Mouse (Mus musculus) heart, postnatal 10 days (tissue): Measurements from ENCODE around the gene Mrvi1. TPM values are rescaled to one million over a fixed set of nuclear protein-coding genes. Genes with fewer than 3 reads are reported as not detected.

Experiments used
- DNase-seq, 2 experiments: peaks; one replicate each; pipeline ENCODE4 v3.0.0; 2021
- intact Hi-C: fragments of 180-260 bp; cut with DNase I; formaldehyde crosslinking; loops from one replicate; pipeline ENCODE4 v1.15.1; 2025
- total RNA-seq, 2 experiments: library from RNA; stranded (reverse); gene quantifications; 2 replicates each; pipeline ENCODE4 v1.2.3; 2021

Gene Mrvi1
- total RNA-seq, 2 experiments from 2014 or later: 13.5 to 15.5 TPM

DNA sequence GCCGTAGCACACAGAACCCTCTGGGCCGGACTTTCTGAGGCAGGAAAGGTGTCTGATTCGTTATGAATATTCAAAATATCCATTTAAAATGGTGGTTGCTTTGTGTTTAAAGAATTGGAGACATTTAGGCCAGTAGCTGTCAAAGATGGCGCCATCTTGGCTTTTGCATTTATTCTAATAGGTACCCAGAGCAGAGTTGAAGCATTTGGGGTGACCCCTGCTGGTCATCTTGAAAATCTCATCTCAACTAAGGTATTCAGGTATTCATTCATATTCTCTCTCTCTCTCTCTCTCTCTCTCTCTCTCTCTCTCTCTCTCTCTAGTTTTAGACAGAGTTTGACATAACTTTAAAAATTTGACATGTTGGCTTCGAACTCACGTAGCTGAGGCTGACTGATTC, 35.5 kb downstream of the Mrvi1 start:
- intact Hi-C loops: loop anchor here (5.0 kb wide), 1 partner anchor 71 kb away; no protein-coding TSS in a partner anchor
- DNase-seq: no peak

- DNase-seq: no peak
- intact Hi-C loops: loop anchor here (5.0 kb wide), 1 partner anchor 222 kb away; no protein-coding TSS in a partner anchor
These were observed 37.9 kb downstream of the Mrvi1 start for GRCm38 (mm10) chr7:110944321-110944720.

DNA sequence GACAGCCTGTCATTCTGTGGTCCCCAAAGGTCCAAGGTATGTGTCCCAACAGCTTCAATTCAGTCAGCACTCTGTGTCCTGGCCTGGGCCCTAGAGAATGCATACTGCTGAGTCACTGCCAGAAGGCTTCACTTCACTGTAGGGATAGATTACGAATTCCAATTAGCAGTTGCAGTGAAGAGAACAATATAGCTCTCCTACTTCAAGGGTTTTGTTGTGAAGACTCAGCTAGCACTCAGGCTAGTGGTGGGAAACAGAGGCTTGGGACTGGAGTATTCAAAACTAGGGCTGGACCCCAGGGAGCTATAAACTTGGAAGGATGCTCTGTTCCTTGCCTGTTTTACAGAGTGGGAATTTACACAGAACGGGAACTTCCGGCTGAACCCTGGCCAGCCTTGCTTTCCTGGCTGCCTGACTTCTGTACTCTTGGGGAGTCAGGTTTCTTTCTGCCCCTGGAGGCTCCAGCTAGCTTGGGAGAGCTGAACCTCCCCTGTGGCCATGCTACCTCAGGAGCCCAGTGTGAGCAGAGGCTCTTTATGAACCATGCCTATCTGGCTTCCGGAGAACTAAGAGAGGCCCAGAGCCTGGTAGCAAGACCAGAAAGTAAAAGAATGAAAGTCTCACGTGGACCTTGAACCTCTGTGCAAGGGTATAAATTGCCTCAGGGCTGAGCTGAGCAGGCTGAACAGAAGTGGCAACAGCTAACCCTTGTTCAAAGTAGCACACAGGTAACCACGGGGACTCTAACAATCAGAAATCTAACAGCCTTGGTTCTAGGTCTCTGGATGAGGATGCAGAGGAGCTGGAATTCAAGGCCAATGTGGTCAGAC, 40.3 kb downstream of the Mrvi1 start:
- intact Hi-C loops: loop anchor here (5.0 kb wide), 1 partner anchor 220 kb away; no protein-coding TSS in a partner anchor

DNA sequence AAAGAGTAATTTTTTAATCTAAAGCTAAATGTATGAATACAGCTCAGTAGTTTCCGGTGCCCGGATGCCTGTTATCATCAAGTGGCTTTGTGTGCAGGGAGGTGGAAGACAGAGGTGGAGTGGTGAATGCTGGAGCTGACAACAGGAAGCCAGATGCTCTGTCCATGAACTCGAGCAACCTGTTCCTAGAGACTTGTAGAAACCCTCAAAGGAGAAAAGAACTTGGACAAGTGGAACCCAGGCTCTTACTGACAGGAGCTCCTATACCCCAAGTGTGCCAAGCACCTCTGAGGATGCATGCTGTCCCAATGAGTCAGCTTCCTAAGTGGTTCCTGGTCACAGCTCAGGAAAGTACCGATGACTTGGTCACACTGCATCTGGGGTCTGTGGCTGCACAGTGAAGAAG, 41.1 kb downstream of the Mrvi1 start:
- intact Hi-C loops: loop anchor here (5.0 kb wide), 1 partner anchor 219 kb away; no protein-coding TSS in a partner anchor
- no peak for DNase-seq

More for the DNA sequence above, 40.3 kb downstream of the Mrvi1 start:
- peak; percentile 61 to 65 for DNase-seq

DNA sequence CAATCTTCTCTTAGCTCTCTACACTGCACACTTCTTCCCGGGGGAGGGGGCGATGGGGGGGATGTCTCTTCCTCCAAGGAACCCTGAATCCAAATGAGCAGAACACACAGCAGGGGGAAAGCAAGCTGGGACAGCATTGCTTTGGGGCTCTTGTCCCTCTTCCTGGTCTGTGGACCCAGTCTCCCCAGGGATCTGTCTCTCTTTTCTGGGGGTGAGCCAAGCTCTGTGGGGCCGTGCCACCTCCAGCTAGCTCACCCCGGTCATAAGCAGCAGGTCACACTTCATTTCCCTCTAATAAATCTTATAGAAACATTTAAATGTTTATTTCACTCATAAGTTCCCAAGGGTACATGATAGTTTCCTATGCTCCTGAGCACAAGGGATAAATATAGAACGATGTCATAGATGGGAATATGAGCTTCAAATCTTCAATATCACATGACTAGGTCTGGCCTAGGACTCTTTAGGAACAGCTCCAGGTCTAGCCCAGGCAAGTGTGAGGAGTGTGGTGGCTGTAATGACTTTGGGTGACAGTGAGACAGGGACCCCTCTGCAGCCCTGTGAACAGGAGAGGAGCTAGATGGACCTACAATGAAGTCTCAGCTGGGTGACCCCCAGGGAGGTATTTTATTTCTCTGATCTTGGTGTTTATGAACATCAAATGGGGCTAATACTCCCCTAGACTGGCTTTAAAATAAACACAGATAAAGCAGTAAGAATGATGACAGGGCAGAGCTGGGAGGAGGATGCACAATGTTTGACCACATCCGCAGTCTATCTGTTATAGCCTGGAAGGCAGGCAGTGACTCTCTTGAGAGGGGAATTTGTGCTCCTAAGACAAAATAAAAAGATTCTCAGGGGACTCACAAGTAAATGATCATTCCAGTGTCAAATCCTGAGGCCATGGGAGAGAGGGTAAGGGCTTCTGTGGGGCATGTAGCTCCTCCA, 46.2 kb downstream of the Mrvi1 start:
- DNase-seq: no peak
- intact Hi-C loops: no loop called here

GRCm38 (mm10) chr7:110933999-110934398, 48.3 kb downstream of the Mrvi1 start:
- intact Hi-C loops: no loop called here
- DNase-seq: no peak

DNA sequence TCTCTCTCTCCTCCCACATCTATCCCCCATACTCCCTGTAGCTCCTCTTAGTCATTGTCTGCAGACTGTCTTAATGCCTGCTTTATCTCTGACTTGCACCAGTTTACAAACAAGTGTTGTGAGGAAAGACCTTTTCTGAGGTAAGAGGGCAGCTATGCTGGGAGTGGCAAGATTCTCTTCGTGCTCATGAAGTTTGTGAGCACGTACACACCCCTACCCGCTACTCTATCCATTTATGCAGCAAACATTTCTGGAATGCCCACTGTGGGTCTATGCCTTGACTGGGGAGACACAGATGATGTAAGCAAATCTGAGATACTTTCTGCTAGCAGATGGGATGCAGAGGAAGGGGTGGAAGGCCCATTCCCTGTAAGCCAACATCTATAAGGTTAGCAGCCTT, 48.9 kb downstream of the Mrvi1 start:
- intact Hi-C loops: no loop called here

GRCm38 (mm10) chr7:110930118-110930854, 52.0 kb downstream of the Mrvi1 start:
- DNase-seq: peak; percentile 71 to 73
- intact Hi-C loops: loop anchor here (1.0 kb wide), 1 partner anchor 114 kb away; no protein-coding TSS in a partner anchor

More for the DNA sequence above, 48.9 kb downstream of the Mrvi1 start:
- DNase-seq: no peak

DNA sequence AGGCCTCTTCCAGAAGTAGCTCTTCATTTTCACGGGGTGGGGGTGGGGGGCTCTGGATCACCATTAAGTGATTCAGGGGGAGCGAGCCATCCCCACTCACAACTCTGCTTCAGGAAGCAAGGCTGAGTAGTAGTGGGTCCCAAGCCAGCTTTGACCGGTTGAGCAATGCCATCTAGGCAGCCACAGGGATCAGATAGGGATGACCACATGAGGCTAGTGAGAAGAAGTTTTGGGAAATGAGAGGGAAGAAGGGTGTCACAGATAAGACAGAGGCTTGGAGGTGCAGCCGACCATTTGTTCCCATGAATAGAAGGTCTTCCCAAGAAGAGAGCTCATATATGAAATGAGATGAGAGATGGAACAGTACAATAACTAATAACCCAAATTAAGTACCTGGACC, 55.7 kb downstream of the Mrvi1 start:
- intact Hi-C loops: no loop called here
- no peak for DNase-seq

- intact Hi-C loops: no loop called here
- peak in 1 of 2 experiments; percentile 35 for DNase-seq
These were observed 61.7 kb downstream of the Mrvi1 start for GRCm38 (mm10) chr7:110920331-110921261.

GRCm38 (mm10) chr7:110919721-110920120, 62.5 kb downstream of the Mrvi1 start:
- intact Hi-C loops: no loop called here

GRCm38 (mm10) chr7:110915913-110916312, 66.3 kb downstream of the Mrvi1 start:
- no peak for DNase-seq
- intact Hi-C loops: no loop called here

More at GRCm38 (mm10) chr7:110919721-110920120, 62.5 kb downstream of the Mrvi1 start:
- DNase-seq: no peak

GRCm38 (mm10) chr7:110914531-110914930, 67.7 kb downstream of the Mrvi1 start:
- no peak for DNase-seq
- intact Hi-C loops: no loop called here

DNA sequence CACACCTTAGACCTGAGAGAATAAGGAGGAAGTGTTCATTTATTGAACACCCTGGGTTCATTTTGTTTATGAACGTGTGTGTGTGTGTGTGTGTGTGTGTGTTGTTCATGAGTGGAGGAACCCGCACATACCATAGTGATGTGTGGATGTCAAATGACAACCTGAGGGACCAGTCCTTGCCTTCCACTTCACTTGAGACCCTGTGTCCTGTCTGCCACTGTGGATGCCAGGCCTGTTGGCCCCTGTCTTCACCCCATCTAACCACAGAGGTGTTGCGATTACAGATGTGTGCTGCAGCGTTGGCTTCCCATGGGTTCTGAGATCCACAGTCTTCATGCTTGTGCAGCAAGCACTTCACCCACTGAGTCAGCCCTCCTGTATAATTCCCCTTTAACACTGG, 68.5 kb downstream of the Mrvi1 start:
- DNase-seq: no peak
- intact Hi-C loops: no loop called here

DNA sequence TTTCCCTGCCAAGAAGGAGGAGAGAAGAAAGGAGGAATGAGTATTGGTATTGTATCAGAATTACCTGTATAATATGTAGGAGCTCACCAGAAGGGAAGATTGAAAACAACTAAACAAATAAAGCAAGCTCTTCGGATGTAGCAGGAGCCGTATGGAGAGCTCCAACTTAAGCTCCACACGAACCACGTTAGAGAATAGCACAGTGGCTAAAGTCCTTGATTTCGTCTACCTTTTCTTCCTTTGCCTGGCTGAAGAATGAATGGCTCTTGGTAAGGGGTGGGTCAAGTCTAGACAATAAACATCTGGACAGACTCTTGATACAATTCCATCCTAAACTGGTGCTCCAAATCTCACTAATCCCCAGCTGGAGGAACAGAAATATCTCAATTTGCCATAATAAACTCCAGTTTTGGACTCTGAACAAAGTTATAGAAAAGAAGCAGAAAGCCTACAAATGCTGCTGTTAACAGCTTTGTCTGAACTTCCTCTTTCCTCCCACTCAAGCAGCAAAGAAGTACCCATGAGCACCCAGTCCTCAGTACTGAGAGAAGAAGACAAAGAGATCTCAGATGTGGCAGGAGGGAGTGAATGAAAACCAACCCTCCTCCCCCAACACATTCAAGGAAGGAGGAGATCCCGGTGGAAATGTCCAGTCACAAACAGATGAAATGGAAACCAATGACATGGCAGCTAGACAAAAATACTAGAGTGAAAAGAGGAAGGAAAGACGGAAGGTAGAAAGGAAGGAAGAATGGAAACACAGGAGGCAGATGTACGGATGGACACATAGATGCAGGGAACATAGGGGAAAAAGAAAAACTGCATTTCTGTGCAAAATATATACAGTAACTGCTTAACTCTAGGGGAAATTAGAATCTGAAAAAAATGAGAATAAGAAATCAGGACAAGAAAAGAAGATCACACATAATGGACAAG, 73.8 kb downstream of the Mrvi1 start:
- intact Hi-C loops: no loop called here
- DNase-seq: no peak

- intact Hi-C loops: no loop called here
- no peak for DNase-seq
These were observed 75.7 kb downstream of the Mrvi1 start for GRCm38 (mm10) chr7:110906566-110906965.

DNA sequence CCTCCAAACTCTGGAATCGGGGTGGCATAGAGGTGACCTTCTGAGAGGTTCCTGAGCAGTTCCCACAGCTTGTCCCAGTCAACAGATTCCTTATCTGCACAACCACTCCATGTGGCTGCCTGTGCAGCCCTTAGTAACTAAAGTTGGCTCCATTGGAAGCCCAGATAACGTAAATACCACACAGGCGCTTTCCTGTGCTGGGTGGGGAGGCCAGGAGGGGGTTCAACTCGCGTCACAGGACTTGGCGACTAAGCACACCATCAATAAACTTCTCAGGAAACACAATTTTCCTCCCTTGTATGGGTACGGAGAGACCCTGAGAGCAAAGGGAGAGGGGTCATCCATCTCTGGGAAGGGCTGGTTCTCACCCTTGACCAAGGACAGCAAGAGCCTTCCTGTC, 79.0 kb downstream of the Mrvi1 start:
- intact Hi-C loops: no loop called here
- peak; percentile 52 to 62 for DNase-seq

DNA sequence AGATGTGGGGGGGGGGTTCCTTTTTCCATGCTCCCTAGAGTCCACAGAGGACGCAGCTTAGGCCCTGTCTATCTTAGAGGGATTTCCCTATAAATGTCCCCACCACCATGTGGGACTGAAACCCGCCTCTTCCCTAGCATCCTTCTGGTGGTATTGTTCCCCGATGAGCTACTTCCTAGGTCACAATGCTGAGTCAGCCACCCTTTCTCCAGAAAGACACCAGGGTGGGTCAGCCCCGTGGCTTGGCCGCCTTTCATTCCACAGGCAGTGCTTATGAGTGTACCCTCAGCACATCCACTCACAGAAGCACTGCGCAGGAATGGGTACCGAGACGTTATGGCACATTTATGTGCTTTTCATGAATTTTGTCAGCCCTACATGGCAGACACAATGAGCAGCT, 85.1 kb downstream of the Mrvi1 start:
- DNase-seq: no peak
- intact Hi-C loops: no loop called here
